In genomic region chr14:27873619-27874018, GRCm38 (mm10) we compare ENCODE assay signal across 20 mouse cellular contexts.
A peak's percentile ranks its signal among the peaks of the same experiment; 100 is the strongest.
DNase-seq lines count a peak whose midpoint lies in the region; ATAC-seq and TF ChIP-seq lines count a peak whose summit lies in the region.
"Had no signal": no experiment of that assay in that cellular context is flagged by ENCODE, and none has a peak within 500 bp of the region (broad histone marks: within the 10 kb centered on the region; RNA-seq: fewer than 3 reads in every experiment).

No protein-coding gene starts in this region.

- TF ChIP-seq POLR2A in CH12.LX (IDR thresholded peaks at IDR 0.05; ENCODE audit: low read depth, low read length) = no peak

- POLR2A ChIA-PET in Patski (lab: Charles Lee) = no interaction called here

- no peaks in the 10 kb centered on the region for H3K4me1 ChIP-seq in CH12.LX (ENCODE audit: control insufficient read depth in 1 of 2, insufficient read depth in 2 of 2)
- H3K4me1 ChIP-seq: heart, embryonic 15.5 days had no signal

- no peak overlapping the region for H3K4me3 ChIP-seq in gastrocnemius, adult 2 months
- H3K4me3 ChIP-seq in layer of hippocampus, adult 2 months = no peak overlapping the region
- H3K4me3 ChIP-seq in CH12.LX (replicated peaks in 1 of 3; ENCODE audit: low read depth in 2 of 3, low read length in 2 of 3, poor library complexity in 1 of 3) = no peak overlapping the region
- H3K4me3 ChIP-seq: forebrain, embryonic 10.5 days; heart, embryonic 15.5 days; midbrain, embryonic 13.5 days had no signal

- no peak overlapping the region for H3K4me2 ChIP-seq in CH12.LX (ENCODE audit: insufficient read depth, low read depth, poor library complexity, severe bottlenecking)
- H3K4me2 ChIP-seq: heart, embryonic 15.5 days; midbrain, embryonic 13.5 days had no signal

- intact Hi-C loops in gastrocnemius, adult 2 months (cut with DNase I) = no loop called here
- intact Hi-C loops in gastrocnemius, postnatal 14 days (cut with DNase I; ENCODE audit: low total_unique reads) = no loop called here

- TF ChIP-seq EP300 in CH12.LX (IDR thresholded peaks at IDR 0.05; ENCODE audit: low read length) = no peak

- dilution Hi-C loops in CH12.LX (cut with MboI; ENCODE audit: extremely low pct_ligation_motif_present, extremely low pct_unique_long_range_greater_than_20kb, low sequenced_read_pairs) = no loop called here

- H3K27me3 ChIP-seq in CH12.LX (replicated peaks) (no peaks in the 10 kb centered on the region), Patski (no peaks in the 10 kb centered on the region)
- H3K27me3 ChIP-seq: heart, embryonic 15.5 days; midbrain, embryonic 13.5 days had no signal

- CTCF ChIA-PET in Patski (lab: Charles Lee) = interaction anchor here (0.8 to 1.7 kb wide), 2 partner anchors 10 to 69 kb away, joined by 3 to 4 read pairs; no protein-coding TSS in a partner anchor

- TF ChIP-seq RAD21 in CH12.LX (IDR thresholded peaks at IDR 0.05; ENCODE audit: low read depth, low read length) = peak; percentile 9

- peak; percentile 7; the same call in 1 of the 2 replicates for TF ChIP-seq CTCF in gastrocnemius, adult 2 months (IDR thresholded peaks at IDR 0.05)
- TF ChIP-seq CTCF in layer of hippocampus, adult 2 months (conservative IDR thresholded peaks at IDR 0.05) = peak; percentile 59
- 0 out of 4 replicates have a peak, but pooled peaks of 1 of the 2 experiments have one; percentile 12 for TF ChIP-seq CTCF in CH12.LX (conservative IDR thresholded peaks at IDR 0.05 in 1 of 2, IDR thresholded peaks at IDR 0.05 in 1 of 2; ENCODE audit: low read depth in 2 of 2, low read length in 2 of 2)
- TF ChIP-seq CTCF in Patski (IDR thresholded peaks at IDR 0.05) = peak; percentile 57

- no peak overlapping the region for H3K9ac ChIP-seq in CH12.LX (ENCODE audit: insufficient read depth, low read depth)
- H3K9ac ChIP-seq: heart, embryonic 15.5 days; midbrain, embryonic 13.5 days had no signal

- in situ Hi-C loops in CH12.LX (cut with MboI; ENCODE audit: low pct_ligation_motif_present, low pct_unique_long_range_greater_than_20kb, low sequenced_read_pairs) (no loop called here), Patski (cut with MboI; ENCODE audit: low pct_unique_long_range_greater_than_20kb) (no loop called here)

- no peak overlapping the region for H3K27ac ChIP-seq in gastrocnemius, adult 2 months
- H3K27ac ChIP-seq in layer of hippocampus, adult 2 months = no peak overlapping the region
- no peak overlapping the region for H3K27ac ChIP-seq in CH12.LX (ENCODE audit: insufficient read depth, low read depth)
- H3K27ac ChIP-seq: forebrain, embryonic 10.5 days; heart, embryonic 15.5 days; midbrain, embryonic 13.5 days had no signal

- no peaks in the 10 kb centered on the region for H3K79me2 ChIP-seq in CH12.LX (replicated peaks; ENCODE audit: control insufficient read depth, extremely low read depth, insufficient read depth, poor library complexity, severe bottlenecking)

- no peak for DNase-seq in gastrocnemius, adult 2 months
- DNase-seq in gastrocnemius, postnatal 14 days = no peak
- DNase-seq in layer of hippocampus, adult 2 months (ENCODE audit: low spot score in 2 of 2) = no peak
- no peak for DNase-seq in layer of hippocampus, adult 8-10 months (ENCODE audit: low spot score in 2 of 2)
- no peak for DNase-seq in CH12.LX (ENCODE audit: extremely low read depth)
- no peak for DNase-seq in Patski (ENCODE audit: low read depth, low spot score)
- no peak for DNase-seq in adrenal gland, adult 8-10 months
- DNase-seq: cerebellum, adult 18-20 months; gastrocnemius, postnatal 10 days; heart, adult 18-20 months; heart, postnatal 4 days; kidney, adult 18-20 months; lung, adult 2 months; right cerebral cortex, postnatal 25 days; thymus, adult 2 months had no signal

- no peak for ATAC-seq in Patski
- ATAC-seq in frontal cortex, adult (ENCODE audit: low TSS enrichment) = no peak
- ATAC-seq: hindbrain, embryonic 16.5 days; midbrain, embryonic 13.5 days had no signal

- H3K36me3 ChIP-seq in CH12.LX (replicated peaks in 1 of 2; ENCODE audit: control insufficient read depth in 1 of 2, insufficient read depth in 1 of 2, low read length in 1 of 2) = no peaks in the 10 kb centered on the region
- H3K36me3 ChIP-seq: forebrain, embryonic 10.5 days; heart, embryonic 15.5 days; midbrain, embryonic 13.5 days had no signal

- no peaks in the 10 kb centered on the region for H3K9me3 ChIP-seq in CH12.LX (replicated peaks; ENCODE audit: low read length)
- H3K9me3 ChIP-seq: forebrain, embryonic 10.5 days; heart, embryonic 15.5 days; midbrain, embryonic 13.5 days had no signal

TF ChIP-seq in CH12.LX, 34 proteins besides CTCF, POLR2A, EP300 and RAD21:
- TF ChIP-seq ZKSCAN1 (IDR thresholded peaks at IDR 0.05; ENCODE audit: borderline replicate concordance, low read depth, low read length) (no peak), TCF12 (IDR thresholded peaks at IDR 0.05; ENCODE audit: low read depth, low read length) (no peak), MYC (IDR thresholded peaks at IDR 0.05; ENCODE audit: low read depth, low read length) (no peak), ZMIZ1 (IDR thresholded peaks at IDR 0.05; ENCODE audit: low read depth, low read length) (no peak), PAX5 (IDR thresholded peaks at IDR 0.05; ENCODE audit: low read length) (no peak), USF2 (conservative IDR thresholded peaks at IDR 0.05; ENCODE audit: low read depth, low read length) (no peak), MXI1 (IDR thresholded peaks at IDR 0.05; ENCODE audit: low read depth, low read length) (no peak), ETS1 (conservative IDR thresholded peaks at IDR 0.05; ENCODE audit: low read depth, low read length) (no peak), CHD2 (IDR thresholded peaks at IDR 0.05; ENCODE audit: low read length) (no peak), BHLHE40 (IDR thresholded peaks at IDR 0.05; ENCODE audit: low read depth, low read length) (no peak), NELFE (IDR thresholded peaks at IDR 0.05; ENCODE audit: low read depth, low read length) (no peak)
